Mouse (Mus musculus) natural killer cell, adult 2 months (primary cell): ENCODE results near the gene Pogk.

ENCODE experiments used
- DNase-seq, 2 experiments: peaks; one replicate each; pipeline ENCODE4 v3.0.0; 2022; ENCODE audit warnings: low spot score in 2 of 2

The Pogk gene

GRCm38 (mm10) chr1:166379013-166379629, 30.5 kb downstream of the Pogk start, which contains the start of gene Tada1:
Gene Tada1, plus strand, starts transcription at chr1:166379097.
- peak; percentile 93 for DNase-seq

GRCm38 (mm10) chr1:166378431-166379012, 31.1 kb downstream of the Pogk start:
- no peak for DNase-seq

- no peak for DNase-seq
Observed at GRCm38 (mm10) chr1:166377171-166377570, 32.5 kb downstream of the Pogk start.

GRCm38 (mm10) chr1:166363122-166363521, 46.5 kb downstream of the Pogk start:
- no peak for DNase-seq

GRCm38 (mm10) chr1:166362659-166363058, 47.0 kb downstream of the Pogk start:
- no peak for DNase-seq

GRCm38 (mm10) chr1:166361842-166362241, 47.8 kb downstream of the Pogk start:
- DNase-seq = no peak

GRCm38 (mm10) chr1:166360896-166361295, 48.8 kb downstream of the Pogk start:
- DNase-seq = no peak

- DNase-seq = peak; percentile 49 to 73
Observed at GRCm38 (mm10) chr1:166360157-166360855, 49.4 kb downstream of the Pogk start.

GRCm38 (mm10) chr1:166349751-166350150, 59.9 kb downstream of the Pogk start:
- DNase-seq = no peak

GRCm38 (mm10) chr1:166349341-166349740, 60.3 kb downstream of the Pogk start:
- no peak for DNase-seq

- DNase-seq = no peak
Observed at GRCm38 (mm10) chr1:166346906-166347305, 62.8 kb downstream of the Pogk start.

GRCm38 (mm10) chr1:166345602-166346001, 64.1 kb downstream of the Pogk start:
- no peak for DNase-seq

GRCm38 (mm10) chr1:166344300-166345077, 65.2 kb downstream of the Pogk start:
- no peak for DNase-seq

GRCm38 (mm10) chr1:166343586-166343985, 66.1 kb downstream of the Pogk start:
- no peak for DNase-seq

- DNase-seq = no peak
Observed at GRCm38 (mm10) chr1:166342539-166342938, 67.1 kb downstream of the Pogk start.

- no peak for DNase-seq
Observed at GRCm38 (mm10) chr1:166342060-166342459, 67.6 kb downstream of the Pogk start.

GRCm38 (mm10) chr1:166339110-166339509, 70.6 kb downstream of the Pogk start:
- no peak for DNase-seq
